Mouse (Mus musculus) frontal cortex, adult 2 months (tissue): ENCODE data around the gene Zdhhc9. TPM values are rescaled to one million over a fixed set of nuclear protein-coding genes. Genes with fewer than 3 reads are reported as not detected.
A peak's percentile ranks its signal among the peaks of the same experiment; 100 is the strongest.

Experiments
- DNase-seq, 2 experiments: peaks; one replicate each; pipeline ENCODE4 v3.0.0; 2022; ENCODE audit warnings: low spot score in 1 of 2; ENCODE audit errors: extremely low spot score in 1 of 2
- polyA plus RNA-seq: library from polyadenylated mRNA; depleted of rRNA; stranded (reverse); fragments of >200 nt; gene quantifications from 2 replicates; pipeline ENCODE4 v1.2.3, GENCODE M21; 2012

Zdhhc9 gene
- polyA plus RNA-seq, 1 experiment: 34.9 TPM

DNA sequence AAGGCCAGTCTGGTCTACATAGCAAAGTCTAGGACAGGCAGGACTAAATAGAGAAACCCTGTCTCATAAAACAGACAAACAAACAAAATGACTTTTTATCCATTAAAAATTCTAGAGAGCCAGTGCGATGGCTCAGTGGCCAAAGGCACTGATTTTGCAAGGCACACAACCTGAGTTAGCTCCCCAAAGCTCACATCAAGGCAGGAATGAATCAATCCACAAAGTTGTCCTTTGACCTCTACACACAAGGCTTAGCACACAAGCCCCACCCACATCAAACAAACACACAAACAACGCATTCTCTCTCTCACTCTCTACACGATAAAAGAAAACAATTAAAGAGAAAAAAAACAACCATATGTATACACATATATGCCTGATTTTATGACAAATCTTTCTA lies 24.0 kb downstream of the Zdhhc9 start:
- DNase-seq: no peak

DNA sequence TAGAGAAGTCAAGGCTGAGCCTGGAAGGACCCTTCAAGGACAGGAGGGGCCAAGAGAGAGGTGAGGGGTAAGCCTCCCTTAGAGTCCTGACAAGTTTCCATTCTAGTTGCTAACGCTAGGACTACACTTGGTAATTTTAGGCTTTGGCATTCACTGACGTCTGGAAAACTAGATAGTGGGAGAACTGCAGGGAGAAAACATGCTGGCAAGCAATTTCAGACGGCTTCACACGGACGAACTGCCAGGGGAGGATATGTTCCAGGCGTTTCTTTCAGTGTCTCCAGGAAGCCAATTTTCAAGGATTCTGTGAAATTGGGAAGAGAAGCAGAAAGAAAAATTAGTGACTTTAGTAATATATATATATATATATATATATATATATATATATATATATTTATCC lies 26.8 kb downstream of the Zdhhc9 start:
- DNase-seq: peak in 1 of 2 experiments; percentile 28

DNA sequence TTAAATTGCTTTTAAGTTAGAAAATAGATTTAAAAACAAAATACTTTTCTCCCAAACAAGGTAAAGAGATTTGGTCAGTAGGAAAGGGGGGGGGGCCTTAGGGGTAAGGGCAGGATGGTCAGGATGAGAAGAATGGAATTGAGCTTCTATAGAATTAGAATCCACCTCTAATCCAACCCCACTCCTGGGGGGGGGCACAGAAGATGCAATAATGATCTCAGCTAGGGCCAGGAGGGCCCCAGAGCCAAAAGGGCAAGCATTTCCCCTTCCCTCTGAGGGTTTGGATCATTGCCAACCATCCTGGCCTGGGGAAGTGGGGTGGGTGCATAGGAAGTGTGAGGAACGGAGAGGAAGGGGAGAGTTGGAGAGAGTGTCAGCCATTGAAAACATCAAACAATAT lies 38.3 kb downstream of the Zdhhc9 start:
- no peak for DNase-seq

DNA sequence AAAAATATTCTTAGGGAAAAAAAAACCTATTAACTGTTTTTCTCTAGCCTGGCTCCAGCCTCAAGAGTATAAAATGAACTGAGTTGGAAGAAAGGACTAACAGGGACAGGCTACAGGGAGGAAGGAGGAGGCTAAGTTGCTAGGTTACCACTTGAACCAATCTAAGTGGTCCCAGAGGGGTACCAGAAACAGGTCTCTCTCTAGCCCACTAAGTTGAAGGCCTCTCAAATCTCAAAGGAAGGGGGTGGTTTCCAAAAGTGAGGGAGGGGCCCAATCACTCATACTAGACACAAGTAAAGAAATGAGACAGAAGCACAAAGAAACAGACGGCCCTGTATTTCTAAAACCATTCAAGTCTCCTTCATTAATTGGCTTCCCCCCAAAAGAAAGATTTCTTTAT lies 38.8 kb downstream of the Zdhhc9 start:
- no peak for DNase-seq

DNA sequence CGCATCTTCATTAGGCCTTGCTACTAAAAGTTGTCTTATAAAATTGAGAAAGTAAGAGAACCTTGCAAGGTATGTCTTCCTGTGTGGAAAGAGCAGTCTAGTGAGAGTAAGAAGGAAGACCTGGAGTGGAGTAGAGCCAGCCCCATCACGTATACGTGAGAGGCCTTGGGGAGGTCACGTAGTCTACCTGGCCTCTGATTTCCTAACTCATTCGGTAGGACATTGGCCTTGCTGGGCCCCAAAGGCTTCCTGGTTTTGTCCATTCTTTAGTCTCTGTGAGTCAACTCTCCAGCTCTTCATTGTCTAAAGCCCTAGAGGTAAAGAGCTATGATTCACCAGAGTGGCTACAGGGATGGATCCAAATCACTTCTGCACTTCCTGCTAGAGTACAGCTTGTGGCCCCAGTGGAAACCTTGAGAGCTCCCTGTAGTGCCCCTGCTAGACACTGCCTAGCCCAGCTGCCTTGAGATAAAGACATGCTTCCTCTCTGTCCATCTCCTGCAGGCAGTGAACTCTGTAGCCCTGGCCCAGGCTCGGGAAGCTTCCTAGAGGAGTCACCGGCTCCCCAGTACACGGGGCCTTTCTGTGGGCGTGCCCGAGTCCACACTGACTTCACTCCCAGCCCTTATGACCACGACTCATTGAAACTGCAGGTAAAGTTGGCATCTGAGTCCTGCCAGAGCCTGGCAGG lies 50.3 kb downstream of the Zdhhc9 start:
- no peak for DNase-seq

DNA sequence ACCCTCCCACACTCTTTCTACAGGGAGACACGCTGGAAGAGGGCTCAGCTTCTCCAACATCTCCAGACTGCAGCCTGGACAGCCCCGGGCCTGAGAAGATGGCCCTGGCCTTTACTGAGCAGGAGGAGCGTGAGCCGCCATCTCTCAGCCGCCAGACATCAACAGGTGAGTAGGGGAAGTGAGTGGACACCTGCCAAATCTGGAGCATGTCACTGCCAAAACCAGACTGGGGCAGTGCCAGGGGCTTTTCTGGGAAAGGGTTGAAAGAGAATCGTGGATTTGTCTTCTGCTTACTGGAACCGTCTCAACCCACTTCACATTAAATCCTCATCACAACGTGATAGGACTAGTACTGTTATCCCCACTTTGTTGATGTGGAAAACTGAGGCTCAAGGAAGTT lies 51.3 kb downstream of the Zdhhc9 start:
- DNase-seq: no peak

DNA sequence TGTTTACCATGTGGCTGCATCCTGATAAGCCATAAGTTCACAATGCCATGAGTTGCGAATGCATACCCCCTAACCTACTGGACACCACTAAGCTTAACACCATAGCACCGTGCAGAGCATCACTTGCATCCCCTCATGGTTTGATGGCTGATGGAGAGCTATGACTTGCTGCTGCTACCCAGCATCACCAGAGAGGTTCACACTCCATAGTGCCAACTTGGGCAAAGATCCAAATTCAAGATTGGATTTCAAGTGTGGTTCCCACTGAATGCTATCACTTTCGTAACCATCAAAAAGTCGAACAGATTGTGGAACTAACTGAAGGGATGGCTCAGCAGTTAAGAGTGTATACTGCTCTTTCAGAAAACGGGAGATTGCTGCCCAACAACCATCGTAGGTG lies 53.2 kb downstream of the Zdhhc9 start:
- peak in 1 of 2 experiments; percentile 8 for DNase-seq

DNA sequence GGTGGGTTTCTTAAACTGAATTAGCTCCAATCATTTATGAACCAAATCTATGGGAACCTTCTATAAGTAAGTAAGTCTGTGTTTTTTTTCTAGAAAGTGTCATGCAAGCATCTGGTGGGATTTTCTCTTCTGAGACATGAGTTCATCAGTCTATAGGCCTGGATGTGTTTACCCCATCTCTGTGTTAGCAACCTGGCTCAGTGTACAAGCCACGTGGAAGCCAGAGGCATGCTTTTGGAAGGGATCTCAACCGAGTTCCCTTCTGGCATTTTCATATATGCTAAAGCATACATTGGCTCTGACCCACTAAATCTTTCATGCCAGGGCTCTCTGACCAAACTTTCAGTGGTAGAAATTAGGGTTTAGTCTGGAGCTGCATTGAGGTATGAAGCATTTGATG lies 54.7 kb downstream of the Zdhhc9 start:
- no peak for DNase-seq

DNA sequence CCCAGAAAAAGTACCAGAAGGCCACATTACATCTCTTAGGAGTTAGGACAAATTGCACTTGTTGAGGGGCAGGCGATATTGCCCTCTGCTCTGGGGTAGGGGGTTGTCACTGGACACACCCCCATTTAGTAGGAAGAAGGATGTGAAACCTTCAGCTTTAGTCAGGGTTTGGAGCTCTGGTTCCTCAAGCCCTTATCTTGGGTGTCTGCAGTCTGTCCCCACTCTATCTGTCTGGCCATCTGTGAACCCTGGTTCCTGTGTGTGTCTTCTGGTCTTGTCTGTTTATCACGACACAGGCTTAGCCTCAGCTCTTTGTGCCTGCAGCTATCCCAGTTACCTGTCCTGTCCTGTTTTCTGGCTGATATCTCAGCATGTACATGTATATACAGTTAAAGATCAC lies 55.3 kb downstream of the Zdhhc9 start:
- no peak for DNase-seq

DNA sequence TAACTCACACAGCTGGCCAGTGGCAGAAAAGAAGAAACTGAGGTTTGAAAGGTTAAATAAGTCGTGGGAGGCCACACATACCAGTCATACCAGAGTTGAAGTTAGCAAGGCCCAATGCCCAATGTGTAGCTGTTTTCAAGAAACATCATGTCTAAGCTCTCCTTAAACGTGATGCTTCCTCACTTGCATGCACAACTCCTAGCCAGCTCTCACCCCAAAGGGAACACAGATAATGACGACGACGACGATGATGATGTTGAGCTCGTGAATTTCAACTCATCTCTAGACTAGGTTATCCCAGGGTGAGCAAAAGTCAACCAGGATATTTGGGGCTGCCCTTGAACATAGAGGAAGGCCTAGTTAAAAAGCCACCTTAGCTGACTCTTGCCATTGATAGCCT lies 56.6 kb downstream of the Zdhhc9 start:
- no peak for DNase-seq

DNA sequence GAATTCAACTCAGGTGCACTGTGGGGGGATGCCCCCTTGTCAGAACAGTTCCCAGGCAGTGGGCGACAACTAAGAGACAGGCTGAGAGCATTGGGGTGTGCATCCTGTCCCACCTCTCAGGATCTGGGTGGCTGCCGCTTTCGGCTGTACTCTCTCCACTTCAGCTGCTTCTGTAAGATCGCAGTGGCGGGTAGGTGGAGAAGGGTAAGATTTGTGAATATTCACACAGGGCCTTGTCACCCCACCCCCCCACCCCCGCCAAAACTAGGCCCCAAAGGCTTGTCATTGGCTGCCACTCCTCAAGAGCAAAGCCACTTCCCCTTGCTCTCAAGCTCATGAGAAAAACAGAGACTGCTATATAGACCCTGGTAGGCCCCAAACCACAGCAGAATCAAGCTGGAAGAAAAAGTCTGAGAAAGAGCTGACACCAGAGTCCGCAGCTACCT lies 60.9 kb downstream of the Zdhhc9 start:
- no peak for DNase-seq

DNA sequence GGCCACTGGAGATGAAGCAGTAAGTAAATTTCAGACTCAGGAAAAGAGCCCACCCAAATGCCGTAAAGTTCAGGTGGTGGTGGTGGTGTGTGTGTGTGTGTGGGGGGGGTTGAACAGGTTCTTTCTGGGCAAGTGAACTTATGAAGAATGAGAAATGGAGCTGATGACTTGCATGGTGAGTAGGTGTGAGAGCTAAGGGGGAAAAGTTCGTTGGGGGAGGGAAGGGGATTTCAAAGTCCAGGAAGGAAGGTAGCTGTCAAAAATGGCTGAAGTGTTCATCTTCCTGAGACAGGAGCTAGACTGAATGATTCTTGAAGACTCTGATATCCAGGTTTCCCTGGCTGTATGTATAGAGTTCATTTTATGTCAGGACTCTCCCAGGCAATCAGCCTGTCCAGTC lies 61.5 kb downstream of the Zdhhc9 start:
- no peak for DNase-seq

DNA sequence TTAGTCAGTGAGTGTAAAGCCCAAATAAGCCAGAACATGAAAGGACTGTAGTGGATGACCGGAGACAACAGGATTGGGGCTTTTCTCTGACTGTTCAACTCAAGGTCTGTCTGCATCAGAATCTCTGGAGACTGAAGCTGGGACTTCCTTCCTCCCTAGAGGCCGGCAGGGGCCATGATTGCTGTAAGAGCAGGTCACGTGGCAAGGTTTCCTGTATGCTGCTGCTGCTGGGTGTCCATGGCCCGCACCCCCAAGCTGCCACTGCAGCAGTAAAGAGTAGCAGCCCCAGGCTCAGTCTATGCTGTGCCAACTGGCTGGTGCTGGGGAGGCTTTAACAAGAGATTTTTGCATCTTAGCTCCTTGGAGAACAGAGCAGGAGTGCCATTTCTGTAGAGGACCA lies 62.4 kb downstream of the Zdhhc9 start, which contains the start of gene Sash3:
Gene Sash3, plus strand, starts transcription at position 175 of the 400 bp plus-strand sequence.
- no peak for DNase-seq

DNA sequence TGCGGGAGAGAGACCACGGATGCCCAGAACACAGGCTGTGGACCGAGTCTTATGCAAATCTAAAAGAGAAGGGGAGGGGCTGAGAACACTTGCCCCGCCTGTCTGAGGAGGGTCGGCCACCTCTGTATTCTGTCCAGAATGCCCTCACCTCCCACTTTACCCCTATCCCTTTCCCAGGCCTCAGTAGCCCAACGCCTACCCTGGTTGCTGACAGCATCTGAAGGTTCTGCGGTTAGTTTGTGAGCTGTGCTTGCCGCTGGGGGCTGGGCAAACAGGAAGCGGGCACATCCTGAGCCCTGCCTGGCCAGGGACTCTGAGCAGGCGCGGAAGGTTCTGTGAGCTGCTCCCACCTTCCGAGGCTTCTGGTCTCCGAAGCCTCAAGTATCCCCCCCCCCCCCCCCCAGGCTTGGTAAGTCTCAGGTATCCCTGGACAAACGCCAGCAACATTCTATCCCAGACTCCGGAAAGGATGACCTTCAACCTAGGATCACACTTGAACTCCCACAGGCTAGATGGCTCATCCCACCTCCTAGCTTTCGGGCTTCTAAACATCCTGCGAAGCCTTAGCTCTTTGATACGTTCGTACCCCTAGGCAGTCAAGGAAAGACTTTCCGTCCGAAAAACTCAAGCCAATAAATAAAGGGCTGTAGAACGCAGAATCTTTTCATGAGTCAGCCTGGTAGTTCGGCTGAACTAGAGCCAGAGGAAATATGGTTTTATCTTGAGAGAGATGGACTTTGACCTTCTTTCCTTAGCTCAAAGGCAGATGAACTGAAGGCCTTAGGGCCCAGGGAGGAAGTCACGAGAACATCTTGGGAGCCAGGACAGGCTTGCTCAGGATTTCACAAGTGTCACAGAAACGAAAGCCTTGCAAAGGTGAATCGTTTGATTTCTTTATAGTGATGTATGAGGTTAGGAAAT lies 65.0 kb downstream of the Zdhhc9 start:
- DNase-seq: no peak

DNA sequence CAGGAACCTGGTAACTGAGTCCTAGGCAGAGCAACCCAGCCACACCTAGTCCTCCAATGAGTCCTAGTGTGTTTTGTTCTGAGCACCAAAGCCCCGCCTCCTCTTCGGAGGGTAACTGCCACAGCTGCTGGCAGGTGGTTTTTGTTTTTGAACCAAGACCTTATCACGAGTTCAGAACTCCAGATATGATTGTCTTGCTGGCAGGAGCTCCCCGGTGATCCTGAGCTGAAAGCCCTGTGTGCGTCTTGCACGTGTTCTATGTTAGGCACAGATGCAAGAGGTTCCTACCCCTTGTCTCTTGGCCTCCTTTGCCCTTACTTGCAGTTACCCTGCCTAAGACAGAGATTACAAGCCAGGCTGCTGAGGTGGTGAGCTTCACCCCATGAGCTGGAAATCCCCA lies 67.2 kb downstream of the Zdhhc9 start:
- DNase-seq: no peak

DNA sequence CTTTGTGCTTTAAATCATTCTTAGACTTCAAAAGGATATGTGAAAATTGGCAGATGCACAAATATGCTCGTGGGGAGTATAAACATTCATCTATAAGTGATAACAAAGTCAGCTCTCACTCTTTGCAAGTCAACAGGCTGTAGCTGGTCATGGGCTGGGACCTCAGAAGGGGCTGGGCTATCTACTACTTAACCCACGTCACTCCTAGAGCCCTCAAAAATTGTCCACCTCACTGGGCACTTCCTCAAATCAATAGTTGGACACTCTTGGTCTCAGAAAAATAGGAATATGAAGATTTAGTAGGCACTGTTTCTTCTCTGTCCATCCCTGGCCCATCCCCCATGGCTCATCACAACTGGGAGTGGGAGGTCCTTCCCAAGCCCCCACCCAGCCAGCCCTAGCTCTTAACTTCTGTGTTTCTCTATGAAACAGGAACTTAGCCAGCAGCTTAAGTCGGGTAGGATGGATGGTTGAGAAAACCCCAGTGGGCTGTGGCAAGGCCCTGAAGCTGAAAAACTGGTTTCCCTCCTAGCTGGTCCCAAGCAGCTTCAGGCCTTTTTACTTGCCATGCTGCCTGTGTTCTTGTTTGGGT lies 68.3 kb downstream of the Zdhhc9 start:
- no peak for DNase-seq

DNA sequence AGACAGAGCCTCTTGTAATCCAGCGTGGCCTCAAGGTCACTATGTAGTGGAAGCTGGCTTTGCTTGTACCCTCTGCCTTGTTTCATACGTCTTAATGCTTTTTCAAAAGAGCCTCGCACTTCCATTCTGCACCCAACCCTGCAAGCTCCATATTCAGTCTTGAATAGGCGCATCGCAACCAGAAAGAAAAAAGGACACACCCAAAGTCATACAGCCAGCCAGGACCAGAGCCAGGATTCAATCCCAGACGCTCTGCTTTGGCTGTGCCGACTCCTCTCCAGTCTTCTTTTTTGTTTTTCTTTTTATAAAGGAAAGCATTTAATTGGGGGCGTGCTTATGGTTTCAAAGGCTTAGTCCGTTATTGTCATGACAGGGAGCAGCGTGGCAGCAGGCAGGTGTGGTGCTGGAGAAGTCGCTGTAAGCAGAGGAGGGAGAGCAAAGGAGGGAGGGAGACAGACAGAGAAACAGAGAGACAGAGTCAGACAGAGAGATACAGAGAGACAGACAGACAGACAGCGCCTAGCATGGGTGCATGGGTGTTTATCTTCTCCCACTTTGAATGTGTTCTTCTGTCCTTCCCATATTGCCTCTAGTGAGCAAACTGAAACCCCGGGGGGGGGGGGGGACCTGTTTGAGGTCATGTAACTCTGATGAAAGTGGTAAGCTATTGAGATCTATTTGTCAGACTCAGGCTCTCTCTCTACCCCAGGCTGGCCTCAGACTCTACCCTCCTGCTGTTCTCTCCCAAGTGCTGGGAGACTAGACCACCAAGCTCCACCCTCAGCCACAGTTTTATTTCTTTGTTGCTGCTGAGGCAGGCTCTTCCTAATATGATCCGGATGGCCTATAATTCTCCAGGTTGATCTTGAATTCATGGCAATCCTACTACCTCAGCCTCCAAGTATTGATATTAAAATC lies 69.1 kb downstream of the Zdhhc9 start:
- no peak for DNase-seq

DNA sequence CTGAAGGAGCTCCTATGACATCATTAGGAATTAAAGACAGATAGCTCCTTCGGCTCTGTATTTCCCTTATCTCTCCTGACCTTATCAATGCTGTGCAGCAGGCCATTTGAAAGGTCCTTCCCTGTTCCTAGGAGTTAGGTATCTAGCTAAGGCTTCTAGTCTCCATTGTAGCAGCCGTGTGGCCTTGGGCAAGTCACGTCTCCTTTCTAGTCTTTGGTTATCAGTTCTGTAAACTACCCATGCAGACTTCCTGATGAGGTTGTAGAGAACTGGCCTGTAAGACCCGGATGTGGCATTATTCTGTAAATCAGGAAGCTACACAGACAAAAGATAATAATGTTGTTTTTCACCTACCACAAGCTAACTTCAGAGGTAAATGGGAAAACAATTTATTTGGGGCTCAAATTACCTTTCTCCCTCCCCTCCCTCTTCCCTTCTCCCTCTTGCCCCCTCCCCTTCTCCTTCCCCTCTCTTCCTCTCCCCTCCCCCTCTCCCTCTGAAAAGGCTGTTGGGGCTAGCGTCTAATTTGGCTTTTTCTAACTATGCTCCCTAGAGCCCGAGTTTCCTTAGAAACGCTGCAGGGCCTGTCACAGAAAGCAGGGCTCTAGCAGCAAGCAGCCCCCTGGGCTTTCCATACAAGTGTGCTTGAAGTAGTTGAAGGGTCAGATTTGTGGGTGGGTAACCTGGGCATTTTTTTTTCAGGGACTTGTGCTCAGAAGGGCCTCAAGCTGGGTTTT lies 70.0 kb downstream of the Zdhhc9 start:
- no peak for DNase-seq

DNA sequence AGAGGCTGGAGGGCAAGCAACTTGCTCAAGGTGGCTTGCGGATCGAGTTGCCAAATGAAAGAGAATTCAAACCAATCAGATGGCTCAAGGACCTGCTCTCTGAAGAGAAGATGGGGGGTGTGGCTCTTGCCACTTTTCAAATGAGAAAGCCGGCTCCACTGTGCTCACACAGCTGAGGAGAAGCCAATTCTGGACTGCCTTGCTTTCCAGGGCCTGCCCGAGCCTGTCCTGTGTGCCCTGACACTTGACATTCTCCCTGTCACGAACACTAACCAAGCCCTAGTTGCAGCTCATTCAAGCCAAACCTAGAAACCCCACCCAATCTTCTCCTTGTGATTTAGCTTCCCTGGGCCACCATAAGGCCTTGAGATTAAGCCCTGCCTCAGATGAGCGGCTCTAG lies 70.7 kb downstream of the Zdhhc9 start:
- no peak for DNase-seq

DNA sequence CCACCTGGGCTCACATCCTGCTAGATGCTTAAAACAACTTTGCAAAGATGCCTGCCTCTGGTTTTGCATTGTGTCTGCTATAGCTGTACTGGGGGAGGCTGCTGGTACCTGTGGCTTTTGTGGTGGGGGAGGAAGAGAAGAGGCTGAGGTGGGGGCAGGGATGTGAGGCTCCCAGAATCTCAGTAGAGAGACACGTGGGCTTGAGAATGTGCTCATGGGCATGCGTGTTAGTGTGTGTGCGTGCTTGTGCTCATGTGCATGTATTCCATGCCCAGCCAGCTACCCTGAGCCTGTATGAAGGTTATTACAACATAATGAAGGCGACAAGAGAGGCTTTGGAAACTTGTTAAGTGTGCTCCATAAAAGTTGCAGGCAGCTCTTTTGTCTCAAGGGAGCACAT lies 71.7 kb downstream of the Zdhhc9 start:
- no peak for DNase-seq
